Mouse (Mus musculus) heart, embryonic 16.5 days (tissue): ENCODE results near the gene Cnst. TPM values are rescaled to one million over a fixed set of nuclear protein-coding genes. Genes with fewer than 3 reads are reported as not detected.
A peak's percentile ranks its signal among the peaks of the same experiment; 100 is the strongest.

Experiments
- ATAC-seq: fragments of 200-750 bp; cut with Nextera tagmentation; replicated peaks from 2 replicates; pipeline ENCODE4 v1.8.0; 2017; ENCODE audit warnings: moderate number of reproducible peaks; ENCODE audit not compliant: insufficient read depth, low FRiP score; ENCODE audit errors: extremely low read depth
- H3K27ac ChIP-seq: fragments of 300-500 bp; sonication (generic); 2 replicates; pipeline ENCODE4 v1.5.1; 2014; ENCODE audit warnings: mild to moderate bottlenecking, low read length, control low read depth, moderate library complexity
- H3K27me3 ChIP-seq: fragments of 300-500 bp; sonication (generic); 2 replicates; pipeline ENCODE4 v1.6.1; 2014; ENCODE audit warnings: low read length, mixed read lengths; ENCODE audit not compliant: control insufficient read depth, insufficient read depth
- H3K36me3 ChIP-seq: fragments of 300-500 bp; sonication (generic); 2 replicates; pipeline ENCODE4 v1.6.1; 2014; ENCODE audit not compliant: control insufficient read depth, insufficient read depth
- H3K4me1 ChIP-seq: fragments of 300-500 bp; sonication (generic); 2 replicates; pipeline ENCODE4 v1.6.1; 2014; ENCODE audit warnings: low read length, mixed read lengths; ENCODE audit not compliant: control insufficient read depth, insufficient read depth
- H3K4me2 ChIP-seq: fragments of 300-500 bp; sonication (generic); 2 replicates; pipeline ENCODE4 v1.6.1; 2014; ENCODE audit warnings: low read depth, mild to moderate bottlenecking, control low read depth, low read length
- H3K4me3 ChIP-seq: fragments of 300-500 bp; sonication (generic); 2 replicates; pipeline ENCODE4 v1.5.1; 2014; ENCODE audit warnings: mild to moderate bottlenecking, control low read depth, low read length
- H3K9ac ChIP-seq: fragments of 300-500 bp; sonication (generic); 2 replicates; pipeline ENCODE4 v1.6.1; 2014; ENCODE audit warnings: low read length, control low read depth
- H3K9me3 ChIP-seq: fragments of 300-500 bp; sonication (generic); replicated peaks from 2 replicates; pipeline ENCODE4 v1.6.1; 2016; ENCODE audit warnings: low read length; ENCODE audit not compliant: control insufficient read depth
- WGBS: fragments of 180-500 bp; shearing (Covaris S2); extraction: QIAGEN DNeasy Blood & Tissue Kit; methylation state at CpG from one replicate; pipeline ENCODE4 v1.1.7; 2014; 5-methylcytosine and 5-hydroxymethylcytosine counted together
- polyA plus RNA-seq: library from polyadenylated mRNA; unstranded; fragments of >200 nt; fragmentation: Nextera tagmentation; extraction: Ambion mirVana; gene quantifications from 2 replicates; pipeline ENCODE4 v1.2.1, GENCODE M21; 2015

Cnst gene
- polyA plus RNA-seq, 1 experiment from 2014 or later = 20.9 TPM

GRCm38 (mm10) chr1:179567558-179567957 lies 21.4 kb downstream of the Cnst start:
- Histone ChIP-seq H3K4me2 (no peak overlapping the region), H3K27ac (no peak overlapping the region), H3K9ac (no peak overlapping the region), H3K27me3 (no peaks in the 10 kb centered on the region), H3K9me3 (no peaks in the 10 kb centered on the region), H3K36me3 (no peaks in the 10 kb centered on the region), H3K4me3 (no peak overlapping the region), H3K4me1 (peaks cover 26% of the 10 kb centered on the region)
- WGBS = 74% methylated on average over 7 of the region's 7 CpGs
- ATAC-seq = no peak

- Histone ChIP-seq H3K4me1 (peaks cover 26% of the 10 kb centered on the region), H3K27ac (peak overlapping the region; percentile 35), H3K4me3 (no peak overlapping the region), H3K9me3 (no peaks in the 10 kb centered on the region), H3K9ac (no peak overlapping the region), H3K4me2 (no peak overlapping the region), H3K27me3 (no peaks in the 10 kb centered on the region), H3K36me3 (no peaks in the 10 kb centered on the region)
- 40% methylated on average over 4 of the region's 4 CpGs for WGBS
- 0 out of 2 replicates have a peak, but pooled peaks have one; percentile 12 for ATAC-seq
These were observed 22.7 kb downstream of the Cnst start for GRCm38 (mm10) chr1:179568690-179569398.

- WGBS = 87% methylated on average over 1 of the region's 1 CpGs
- H3K36me3 ChIP-seq = no peaks in the 10 kb centered on the region
- no peak for ATAC-seq
These were observed 24.3 kb downstream of the Cnst start for GRCm38 (mm10) chr1:179570482-179570881.

GRCm38 (mm10) chr1:179571686-179572085 lies 25.5 kb downstream of the Cnst start:
- Histone ChIP-seq H3K9ac (no peak overlapping the region), H3K4me1 (peaks cover 25% of the 10 kb centered on the region), H3K4me3 (no peak overlapping the region), H3K9me3 (no peaks in the 10 kb centered on the region), H3K27ac (no peak overlapping the region), H3K27me3 (no peaks in the 10 kb centered on the region), H3K36me3 (no peaks in the 10 kb centered on the region), H3K4me2 (no peak overlapping the region)
- 80% methylated on average over 4 of the region's 4 CpGs for WGBS
- no peak for ATAC-seq

More at GRCm38 (mm10) chr1:179570482-179570881, 24.3 kb downstream of the Cnst start:
- Histone ChIP-seq H3K4me2 (no peak overlapping the region), H3K27ac (no peak overlapping the region), H3K9ac (no peak overlapping the region), H3K27me3 (no peaks in the 10 kb centered on the region), H3K9me3 (no peaks in the 10 kb centered on the region), H3K4me3 (no peak overlapping the region), H3K4me1 (peaks cover 26% of the 10 kb centered on the region)

GRCm38 (mm10) chr1:179573650-179574206 lies 27.6 kb downstream of the Cnst start:
- no peak for ATAC-seq
- H3K4me2 ChIP-seq = no peak overlapping the region
- no peaks in the 10 kb centered on the region for H3K27me3 ChIP-seq
- H3K36me3 ChIP-seq = no peaks in the 10 kb centered on the region
- H3K27ac ChIP-seq = no peak overlapping the region
- peaks cover 10% of the 10 kb centered on the region for H3K4me1 ChIP-seq
- H3K9ac ChIP-seq = no peak overlapping the region
- WGBS = 54% methylated on average over 6 of the region's 6 CpGs
- H3K4me3 ChIP-seq = no peak overlapping the region
- no peaks in the 10 kb centered on the region for H3K9me3 ChIP-seq

- no peak overlapping the region for H3K27ac ChIP-seq
- WGBS = 62% methylated on average over 6 of the region's 6 CpGs
- no peak for ATAC-seq
These were observed 32.5 kb downstream of the Cnst start for GRCm38 (mm10) chr1:179578625-179579024.

GRCm38 (mm10) chr1:179580200-179580599 lies 34.0 kb downstream of the Cnst start:
- WGBS = 60% methylated on average over 8 of the region's 8 CpGs
- H3K4me3 ChIP-seq = no peak overlapping the region
- peaks cover 10% of the 10 kb centered on the region; the same call in 1 of the 2 replicates for H3K36me3 ChIP-seq
- no peak for ATAC-seq
- H3K4me2 ChIP-seq = no peak overlapping the region
- no peaks in the 10 kb centered on the region for H3K9me3 ChIP-seq
- no peak overlapping the region for H3K9ac ChIP-seq
- peaks cover 20% of the 10 kb centered on the region for H3K4me1 ChIP-seq
- H3K27me3 ChIP-seq = no peaks in the 10 kb centered on the region
- no peak overlapping the region for H3K27ac ChIP-seq

More at GRCm38 (mm10) chr1:179578625-179579024, 32.5 kb downstream of the Cnst start:
- H3K27me3 ChIP-seq = no peaks in the 10 kb centered on the region
- no peak overlapping the region for H3K9ac ChIP-seq
- H3K36me3 ChIP-seq = peaks cover 10% of the 10 kb centered on the region; the same call in 1 of the 2 replicates
- no peak overlapping the region for H3K4me2 ChIP-seq
- H3K9me3 ChIP-seq = no peaks in the 10 kb centered on the region
- no peak overlapping the region for H3K4me3 ChIP-seq
- H3K4me1 ChIP-seq = peaks cover 8% of the 10 kb centered on the region

GRCm38 (mm10) chr1:179581422-179581821 lies 35.3 kb downstream of the Cnst start:
- 83% methylated on average over 10 of the region's 10 CpGs for WGBS
- peak overlapping the region; percentile 25; the same call in 1 of the 2 replicates for H3K4me2 ChIP-seq
- peaks cover 10% of the 10 kb centered on the region; the same call in 1 of the 2 replicates for H3K36me3 ChIP-seq
- H3K9me3 ChIP-seq = no peaks in the 10 kb centered on the region
- H3K4me3 ChIP-seq = no peak overlapping the region
- peaks cover 24% of the 10 kb centered on the region for H3K4me1 ChIP-seq
- no peak for ATAC-seq
- no peak overlapping the region for H3K9ac ChIP-seq
- no peak overlapping the region for H3K27ac ChIP-seq
- H3K27me3 ChIP-seq = no peaks in the 10 kb centered on the region

- ATAC-seq = peak; percentile 47; the same call in 1 of the 2 replicates
- H3K4me1 ChIP-seq = peaks cover 30% of the 10 kb centered on the region
- H3K27me3 ChIP-seq = no peaks in the 10 kb centered on the region
- H3K27ac ChIP-seq = peak overlapping the region; percentile 30; the same call in 1 of the 2 replicates
- H3K9ac ChIP-seq = no peak overlapping the region
- H3K36me3 ChIP-seq = peaks cover 10% of the 10 kb centered on the region; the same call in 1 of the 2 replicates
- 34% methylated on average over 6 of the region's 6 CpGs for WGBS
- peak overlapping the region; percentile 25 for H3K4me2 ChIP-seq
- H3K4me3 ChIP-seq = no peak overlapping the region
- H3K9me3 ChIP-seq = no peaks in the 10 kb centered on the region
These were observed 35.9 kb downstream of the Cnst start for GRCm38 (mm10) chr1:179582021-179582433.
